Mouse (Mus musculus) heart, adult 2 months (tissue): ENCODE measurements at regions not wholly inside any gene's neighbourhood (a gene's known extent, or its start where the extent isn't known, plus 50 kb on each side); places are given as distances from the start of the nearest gene placed in this dataset.

Source experiments
- CTCF ChIP-seq: fragments of 200-600 bp; IDR thresholded peaks from 2 replicates; pipeline ENCODE4 v1.8.1; 2022; ENCODE audit warnings: antibody characterized with exemption, mild to moderate bottlenecking, moderate library complexity
- EP300 ChIP-seq: fragments of 200-500 bp; IDR thresholded peaks from 2 replicates; pipeline ENCODE4 v1.6.1; 2011; ENCODE audit warnings: low read depth, low read length, control low read depth; ENCODE audit not compliant: insufficient read depth

GRCm38 (mm10) chr12:94468027-94468426 is 1224.0 kb upstream of the Flrt2 start:
- TF ChIP-seq CTCF = no peak
- no peak for TF ChIP-seq EP300
